Mouse (Mus musculus) limb, embryonic 13.5 days (tissue): ENCODE data around the gene Whamm. TPM values are rescaled to one million over a fixed set of nuclear protein-coding genes. Genes with fewer than 3 reads are reported as not detected.

Source experiments
- microRNA counts: library from miRNA; unstranded; fragments of <30 nt; microRNA quantifications from one replicate; lab custom pipeline; 2016
- polyA plus RNA-seq: library from polyadenylated mRNA; unstranded; fragments of >200 nt; fragmentation: Nextera tagmentation; extraction: Ambion mirVana; gene quantifications from 2 replicates; pipeline ENCODE4 v1.2.1, GENCODE M21; 2015

Whamm gene
- polyA plus RNA-seq, 1 experiment from 2014 or later: 4.0 TPM

MicroRNA genes within 50 kb of the gene (microRNA counts, 519-probe panel; counts per million panel counts)
- microRNA mmu-miR-1839-3p (lab: Ali Mortazavi, UCI): 883 counts per million, percentile 4 among the panel's probes with 10 or more counts
- 2,976 counts per million, percentile 49 among the panel's probes with 10 or more counts for microRNA mmu-miR-1839-5p (lab: Ali Mortazavi, UCI)

Other genes starting within 250 kb of the Whamm start
- gene Rps17, start 226.0 kb upstream of the Whamm start, polyA plus RNA-seq: 1,270 and 1,322 TPM in 2 replicates
- 0.26 and 0.51 TPM in 2 replicates for gene Cpeb1, start 115.8 kb upstream of the Whamm start, polyA plus RNA-seq
- 0.11 and 0.52 TPM in 2 replicates for gene Ap3b2, start 77.3 kb upstream of the Whamm start, polyA plus RNA-seq
- gene BC048679, start 73.0 kb upstream of the Whamm start, polyA plus RNA-seq: not detected in 2 replicates
- gene Fsd2, start 4.3 kb upstream of the Whamm start, polyA plus RNA-seq: 0.33 and 0.51 TPM in 2 replicates
- gene Homer2, start 136.3 kb downstream of the Whamm start, polyA plus RNA-seq: 35.2 and 36.7 TPM in 2 replicates
- 118 and 124 TPM in 2 replicates for gene Ramac, start 191.7 kb downstream of the Whamm start, polyA plus RNA-seq
- gene 3110040N11Rik, start 218.2 kb downstream of the Whamm start, polyA plus RNA-seq: 57.3 and 62.4 TPM in 2 replicates